Mouse (Mus musculus): ENCODE results near the gene Rinl. TPM values are rescaled to one million over a fixed set of nuclear protein-coding genes. Genes with fewer than 3 reads are reported as not detected.

Gene Rinl
- polyA plus RNA-seq, 1 experiment: 0.09 TPM

- TF ChIP-seq MAX (IDR thresholded peaks at IDR 0.05) (peak; percentile 64), FOSL1 (IDR thresholded peaks at IDR 0.05; ENCODE audit: insufficient read depth, low read length, poor library complexity, severe bottlenecking) (no peak)
Observed at GRCm38 (mm10) chr7:28811228-28811627, 22.5 kb downstream of the Rinl start.

GRCm38 (mm10) chr7:28811640-28812275, 23.0 kb downstream of the Rinl start:
- Histone ChIP-seq H3K36me3 (ENCODE audit: control insufficient read depth, insufficient read depth) (peaks cover 53% of the 10 kb centered on the region), H3K79me2 (ENCODE audit: control insufficient read depth, insufficient read depth) (peaks cover 55% of the 10 kb centered on the region), H3K4me3 (ENCODE audit: insufficient read depth, poor library complexity, severe bottlenecking) (peak overlapping the region; percentile 59), H3ac (ENCODE audit: control insufficient read depth, insufficient read length, low read depth) (peak overlapping the region; percentile 65), H3K27me3 (ENCODE audit: control insufficient read depth, insufficient read depth, insufficient read length) (no peaks in the 10 kb centered on the region), H3K79me3 (ENCODE audit: low read depth) (peaks cover 52% of the 10 kb centered on the region)
- TF ChIP-seq USF1 (IDR thresholded peaks at IDR 0.05; ENCODE audit: low read depth) (no peak), CTCF (IDR thresholded peaks at IDR 0.05; ENCODE audit: control insufficient read depth, insufficient read depth, insufficient read length) (no peak), CEBPB (IDR thresholded peaks at IDR 0.05; ENCODE audit: low read depth) (no peak), MYOG (IDR thresholded peaks at IDR 0.05; ENCODE audit: control insufficient read depth, extremely low read depth, insufficient read length) (no peak), MYOD1 (IDR thresholded peaks at IDR 0.05; ENCODE audit: control insufficient read depth, insufficient read length, low read depth) (no peak), MAX (IDR thresholded peaks at IDR 0.05) (no peak), FOSL1 (IDR thresholded peaks at IDR 0.05; ENCODE audit: insufficient read depth, low read length, poor library complexity, severe bottlenecking) (no peak)

More at GRCm38 (mm10) chr7:28811228-28811627, 22.5 kb downstream of the Rinl start:
- Histone ChIP-seq H3K27me3 (ENCODE audit: control insufficient read depth, insufficient read depth, insufficient read length) (no peaks in the 10 kb centered on the region), H3ac (ENCODE audit: control insufficient read depth, insufficient read length, low read depth) (peak overlapping the region; percentile 65), H3K36me3 (ENCODE audit: control insufficient read depth, insufficient read depth) (peaks cover 47% of the 10 kb centered on the region), H3K79me3 (ENCODE audit: low read depth) (peaks cover 48% of the 10 kb centered on the region), H3K79me2 (ENCODE audit: control insufficient read depth, insufficient read depth) (peaks cover 50% of the 10 kb centered on the region), H3K4me3 (ENCODE audit: insufficient read depth, poor library complexity, severe bottlenecking) (peak overlapping the region; percentile 59)

GRCm38 (mm10) chr7:28812436-28812835, 23.7 kb downstream of the Rinl start:
- peak overlapping the region; percentile 59 for H3K4me3 ChIP-seq (ENCODE audit: insufficient read depth, poor library complexity, severe bottlenecking)
- H3K79me3 ChIP-seq (ENCODE audit: low read depth): peaks cover 59% of the 10 kb centered on the region
- peaks cover 60% of the 10 kb centered on the region for H3K36me3 ChIP-seq (ENCODE audit: control insufficient read depth, insufficient read depth)
- peaks cover 62% of the 10 kb centered on the region for H3K79me2 ChIP-seq (ENCODE audit: control insufficient read depth, insufficient read depth)
- peak overlapping the region; percentile 58 for H3ac ChIP-seq (ENCODE audit: control insufficient read depth, insufficient read length, low read depth)
- no peaks in the 10 kb centered on the region for H3K27me3 ChIP-seq (ENCODE audit: control insufficient read depth, insufficient read depth, insufficient read length)
- no peak for TF ChIP-seq FOSL1 (IDR thresholded peaks at IDR 0.05; ENCODE audit: insufficient read depth, low read length, poor library complexity, severe bottlenecking)
- TF ChIP-seq CTCF (IDR thresholded peaks at IDR 0.05; ENCODE audit: control insufficient read depth, insufficient read depth, insufficient read length): no peak
- TF ChIP-seq USF1 (IDR thresholded peaks at IDR 0.05; ENCODE audit: low read depth): no peak
- TF ChIP-seq CEBPB (IDR thresholded peaks at IDR 0.05; ENCODE audit: low read depth): no peak
- TF ChIP-seq MYOG (IDR thresholded peaks at IDR 0.05; ENCODE audit: control insufficient read depth, extremely low read depth, insufficient read length): no peak

- H3ac ChIP-seq (ENCODE audit: control insufficient read depth, insufficient read length, low read depth): no peak overlapping the region
- H3K4me3 ChIP-seq (ENCODE audit: insufficient read depth, poor library complexity, severe bottlenecking): no peak overlapping the region
- H3K36me3 ChIP-seq (ENCODE audit: control insufficient read depth, insufficient read depth): peaks cover 65% of the 10 kb centered on the region
- TF ChIP-seq FOSL1 (IDR thresholded peaks at IDR 0.05; ENCODE audit: insufficient read depth, low read length, poor library complexity, severe bottlenecking): no peak
- TF ChIP-seq MYOG (IDR thresholded peaks at IDR 0.05; ENCODE audit: control insufficient read depth, extremely low read depth, insufficient read length): no peak
- no peak for TF ChIP-seq MYOD1 (IDR thresholded peaks at IDR 0.05; ENCODE audit: control insufficient read depth, insufficient read length, low read depth)
- TF ChIP-seq MAX (IDR thresholded peaks at IDR 0.05): no peak
- TF ChIP-seq USF1 (IDR thresholded peaks at IDR 0.05; ENCODE audit: low read depth): no peak
- TF ChIP-seq CTCF (IDR thresholded peaks at IDR 0.05; ENCODE audit: control insufficient read depth, insufficient read depth, insufficient read length): no peak
- no peak for TF ChIP-seq CEBPB (IDR thresholded peaks at IDR 0.05; ENCODE audit: low read depth)
- peaks cover 67% of the 10 kb centered on the region for H3K79me2 ChIP-seq (ENCODE audit: control insufficient read depth, insufficient read depth)
- no peaks in the 10 kb centered on the region for H3K27me3 ChIP-seq (ENCODE audit: control insufficient read depth, insufficient read depth, insufficient read length)
- H3K79me3 ChIP-seq (ENCODE audit: low read depth): peaks cover 64% of the 10 kb centered on the region
Observed at GRCm38 (mm10) chr7:28812949-28813348, 24.2 kb downstream of the Rinl start.

GRCm38 (mm10) chr7:28814306-28815034, 25.7 kb downstream of the Rinl start:
- H3K27me3 ChIP-seq (ENCODE audit: control insufficient read depth, insufficient read depth, insufficient read length): no peaks in the 10 kb centered on the region
- H3K4me3 ChIP-seq (ENCODE audit: insufficient read depth, poor library complexity, severe bottlenecking): no peak overlapping the region
- no peak for TF ChIP-seq CTCF (IDR thresholded peaks at IDR 0.05; ENCODE audit: control insufficient read depth, insufficient read depth, insufficient read length)
- no peak for TF ChIP-seq FOSL1 (IDR thresholded peaks at IDR 0.05; ENCODE audit: insufficient read depth, low read length, poor library complexity, severe bottlenecking)
- TF ChIP-seq MAX (IDR thresholded peaks at IDR 0.05): no peak
- TF ChIP-seq USF1 (IDR thresholded peaks at IDR 0.05; ENCODE audit: low read depth): no peak
- TF ChIP-seq CEBPB (IDR thresholded peaks at IDR 0.05; ENCODE audit: low read depth): no peak
- no peak for TF ChIP-seq MYOG (IDR thresholded peaks at IDR 0.05; ENCODE audit: control insufficient read depth, extremely low read depth, insufficient read length)
- TF ChIP-seq MYOD1 (IDR thresholded peaks at IDR 0.05; ENCODE audit: control insufficient read depth, insufficient read length, low read depth): no peak
- peaks cover 79% of the 10 kb centered on the region for H3K79me2 ChIP-seq (ENCODE audit: control insufficient read depth, insufficient read depth)
- no peak overlapping the region for H3ac ChIP-seq (ENCODE audit: control insufficient read depth, insufficient read length, low read depth)
- H3K36me3 ChIP-seq (ENCODE audit: control insufficient read depth, insufficient read depth): peaks cover 78% of the 10 kb centered on the region
- H3K79me3 ChIP-seq (ENCODE audit: low read depth): peaks cover 74% of the 10 kb centered on the region

Measured in C2C12 (cell line).